Mouse (Mus musculus) heart, embryonic 14.5 days (tissue): Measurements from ENCODE around the gene Phc3. TPM values are rescaled to one million over a fixed set of nuclear protein-coding genes. Genes with fewer than 3 reads are reported as not detected.

Source experiments
- polyA plus RNA-seq: library from polyadenylated mRNA; unstranded; fragments of >200 nt; fragmentation: Nextera tagmentation; extraction: Ambion mirVana; gene quantifications from 2 replicates; pipeline ENCODE4 v1.2.1, GENCODE M21; 2014

Phc3 gene
- polyA plus RNA-seq, 1 experiment from 2014 or later: 7.2 TPM

Other genes with a start within 250 kb of the Phc3 start
- not detected in 2 replicates for gene Samd7, start 223.1 kb downstream of the Phc3 start, polyA plus RNA-seq
- 68.7 and 72.3 TPM in 2 replicates for gene Sec62, start 176.5 kb downstream of the Phc3 start, polyA plus RNA-seq
- gene Gpr160, start 113.5 kb downstream of the Phc3 start, polyA plus RNA-seq: 1.6 and 2.3 TPM in 2 replicates
- 18.4 and 21.1 TPM in 2 replicates for gene Prkci, start 26.3 kb upstream of the Phc3 start, polyA plus RNA-seq
- 16.7 and 19.0 TPM in 2 replicates for gene Skil, start 125.6 kb upstream of the Phc3 start, polyA plus RNA-seq
- gene Cldn11, start 180.5 kb upstream of the Phc3 start, polyA plus RNA-seq: 5.6 and 6.8 TPM in 2 replicates